Mouse (Mus musculus) hindbrain, embryonic 14.5 days (tissue): ENCODE results near the gene Aipl1. TPM values are rescaled to one million over a fixed set of nuclear protein-coding genes. Genes with fewer than 3 reads are reported as not detected.

Experiments used
- ATAC-seq: fragments of 200-750 bp; cut with Nextera tagmentation; 2 replicates; pipeline ENCODE4 v1.8.0; 2017; ENCODE audit warnings: moderate number of reproducible peaks, mild to moderate bottlenecking, moderate TSS enrichment, moderate library complexity; ENCODE audit not compliant: low FRiP score
- DNase-seq: peaks from one replicate; pipeline ENCODE4 v3.0.0-alpha.2; 2015; ENCODE audit warnings: low spot score
- H3K27ac ChIP-seq: fragments of 300-500 bp; sonication (generic); 2 replicates; pipeline ENCODE4 v1.5.1; 2014; ENCODE audit warnings: mild to moderate bottlenecking, moderate library complexity
- H3K27me3 ChIP-seq: fragments of 300-500 bp; sonication (generic); 2 replicates; pipeline ENCODE4 v1.6.1; 2014; ENCODE audit warnings: mild to moderate bottlenecking, low read length, mixed read lengths; ENCODE audit not compliant: control insufficient read depth, insufficient read depth
- H3K36me3 ChIP-seq: fragments of 300-500 bp; sonication (generic); replicated peaks from 2 replicates; pipeline ENCODE4 v1.6.1; 2014; ENCODE audit not compliant: control insufficient read depth, insufficient read depth
- H3K4me1 ChIP-seq: fragments of 300-500 bp; sonication (generic); replicated peaks from 2 replicates; pipeline ENCODE4 v1.6.1; 2014; ENCODE audit warnings: antibody characterized with exemption, low read length, mixed read lengths; ENCODE audit not compliant: control insufficient read depth, insufficient read depth
- H3K4me2 ChIP-seq: fragments of 300-500 bp; sonication (generic); replicated peaks from 2 replicates; pipeline ENCODE4 v1.6.1; 2014; ENCODE audit warnings: mild to moderate bottlenecking, moderate library complexity
- H3K4me3 ChIP-seq: fragments of 300-500 bp; sonication (generic); replicated peaks from 2 replicates; pipeline ENCODE4 v1.5.1; 2014; ENCODE audit warnings: mild to moderate bottlenecking, low read length
- H3K9ac ChIP-seq: fragments of 300-500 bp; sonication (generic); 2 replicates; pipeline ENCODE4 v1.6.1; 2014
- H3K9me3 ChIP-seq: fragments of 300-500 bp; sonication (generic); 2 replicates; pipeline ENCODE4 v1.6.1; 2016; ENCODE audit warnings: low read length; ENCODE audit not compliant: control insufficient read depth
- WGBS: fragments of 180-500 bp; shearing (Covaris S2); extraction: QIAGEN DNeasy Blood & Tissue Kit; methylation state at CpG from one replicate; pipeline ENCODE4 v1.1.7; 2014; 5-methylcytosine and 5-hydroxymethylcytosine counted together
- polyA plus RNA-seq: library from polyadenylated mRNA; unstranded; fragments of >200 nt; fragmentation: Nextera tagmentation; extraction: Ambion mirVana; gene quantifications from 2 replicates; pipeline ENCODE4 v1.2.1, GENCODE M21; 2014

Gene Aipl1
- not detected in 2 replicates for polyA plus RNA-seq

DNA sequence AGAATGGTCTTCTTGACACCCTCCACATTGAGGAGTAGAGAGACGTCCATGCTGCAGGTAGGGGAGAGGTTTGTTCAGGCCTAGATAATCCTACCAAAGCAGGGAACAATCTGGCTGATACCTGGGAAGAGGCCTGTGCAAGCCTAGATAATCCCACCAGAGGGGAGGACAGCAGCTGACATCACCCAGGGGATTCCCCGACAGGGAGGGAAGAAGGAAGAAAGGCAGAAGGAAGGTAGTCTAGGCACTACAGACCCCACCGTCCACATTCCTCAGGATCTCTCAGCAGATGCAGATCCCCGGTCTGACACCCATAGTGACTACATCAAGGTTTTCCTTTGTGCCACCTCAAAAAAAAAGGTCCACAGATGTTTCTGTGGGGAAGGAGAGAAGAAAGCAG, at the start of gene Aipl1:
Aipl1 (minus strand) TSS at position 101 of the 400 bp plus-strand sequence.
- Histone ChIP-seq H3K27ac (no peak within 1 kb of the TSS), H3K36me3 (no peaks in the 10 kb centered on the region), H3K9me3 (no peaks in the 10 kb centered on the region), H3K4me1 (peaks cover 18% of the 10 kb centered on the region), H3K4me2 (no peak within 1 kb of the TSS), H3K9ac (no peak within 1 kb of the TSS), H3K27me3 (no peaks in the 10 kb centered on the region), H3K4me3 (no peak within 1 kb of the TSS)
- 70% methylated on average over 4 of the region's 4 CpGs for WGBS
- ATAC-seq (no peak), DNase-seq (no peak)

DNA sequence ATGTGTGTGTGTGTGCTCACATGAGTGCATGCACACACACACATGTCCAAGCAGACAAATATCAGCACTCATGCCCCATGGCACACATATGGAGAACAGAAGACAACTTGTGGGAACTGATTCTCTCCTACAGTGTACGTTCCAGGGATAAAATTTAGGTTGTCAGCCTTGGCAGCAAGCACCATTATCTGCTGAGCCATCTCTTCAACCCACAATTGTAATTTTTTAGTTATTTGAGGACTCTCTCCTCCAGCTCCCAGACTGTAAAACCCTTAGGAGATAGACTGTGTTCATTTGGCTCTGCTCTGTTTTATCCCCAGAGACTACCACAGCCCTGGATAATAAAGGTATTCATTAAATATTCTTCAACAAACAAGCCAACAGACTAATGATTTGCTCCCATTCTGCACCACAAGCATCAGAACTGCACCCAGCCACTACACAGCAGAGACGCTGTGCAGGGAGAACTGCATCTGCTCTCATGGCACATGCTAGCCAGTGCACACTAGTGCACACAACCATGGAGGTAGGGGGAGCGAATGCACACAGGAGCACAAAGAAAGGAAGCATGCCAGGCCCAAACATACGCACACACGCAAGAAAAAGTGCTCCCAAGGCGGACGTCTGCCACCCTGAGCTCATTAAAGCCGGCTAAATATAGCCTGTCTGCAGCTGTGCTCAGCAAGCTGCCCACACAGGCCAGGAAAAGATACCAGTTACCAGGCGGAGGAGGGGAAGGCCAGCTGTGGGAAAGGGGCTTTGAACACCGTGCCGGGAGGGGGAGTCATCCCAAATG, 49.1 kb upstream of the Aipl1 start:
- Histone ChIP-seq H3K36me3 (no peaks in the 10 kb centered on the region), H3K27me3 (no peaks in the 10 kb centered on the region), H3K9me3 (no peaks in the 10 kb centered on the region), H3K4me2 (no peak overlapping the region), H3K27ac (peak overlapping the region; percentile 89), H3K9ac (peak overlapping the region; percentile 28; the same call in 1 of the 2 replicates), H3K4me1 (peaks cover 14% of the 10 kb centered on the region), H3K4me3 (no peak overlapping the region)
- DNase-seq = peak; percentile 59
- ATAC-seq = peak; percentile 84; the same call in 1 of the 2 replicates
- WGBS = 30% methylated on average over 11 of the region's 11 CpGs

DNA sequence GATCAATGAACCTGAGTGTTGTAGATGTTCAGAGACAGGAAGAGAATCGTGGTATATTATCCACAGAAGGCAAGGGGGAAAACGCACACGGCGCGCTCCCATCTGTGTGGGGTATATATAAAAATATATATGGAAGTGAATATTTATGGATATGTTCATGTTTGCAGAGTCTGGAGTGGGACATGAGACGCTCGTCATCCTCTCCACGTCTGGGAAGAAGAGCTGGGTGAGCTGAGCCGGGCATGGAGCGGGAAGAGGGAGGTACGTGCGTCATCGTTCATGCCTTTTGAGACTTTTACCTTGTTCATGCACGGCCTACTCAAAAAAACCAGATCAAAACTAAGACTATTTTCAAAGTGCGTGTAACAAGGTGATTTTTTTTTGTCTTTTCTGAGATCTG, 47.0 kb upstream of the Aipl1 start:
- H3K9me3 ChIP-seq = no peaks in the 10 kb centered on the region
- no peak overlapping the region for H3K27ac ChIP-seq
- DNase-seq = no peak
- ATAC-seq = no peak
- H3K4me2 ChIP-seq = no peak overlapping the region
- no peak overlapping the region for H3K9ac ChIP-seq
- H3K36me3 ChIP-seq = no peaks in the 10 kb centered on the region
- peaks cover 14% of the 10 kb centered on the region for H3K4me1 ChIP-seq
- WGBS = 95% methylated on average over 15 of the region's 15 CpGs
- no peak overlapping the region for H3K4me3 ChIP-seq
- no peaks in the 10 kb centered on the region for H3K27me3 ChIP-seq

DNA sequence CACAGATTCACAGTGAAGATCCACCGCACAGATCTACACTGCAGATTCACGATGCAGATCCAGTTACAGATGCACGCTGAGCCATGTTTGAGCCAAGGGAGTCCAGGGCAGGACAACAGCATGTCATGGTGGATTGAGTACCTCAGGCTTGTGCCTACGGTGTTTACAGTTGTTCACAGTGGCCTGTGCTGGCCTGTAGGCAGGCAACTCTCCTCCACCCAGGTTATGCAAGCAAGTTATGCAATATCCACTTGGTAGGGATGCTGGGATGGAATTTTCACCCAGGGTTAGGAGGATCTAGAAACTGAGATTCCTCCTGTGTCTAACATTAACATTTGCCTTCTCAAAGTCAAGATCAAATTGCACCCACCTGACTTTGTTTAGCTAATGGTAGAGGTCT, 45.3 kb upstream of the Aipl1 start:
- no peaks in the 10 kb centered on the region for H3K27me3 ChIP-seq
- H3K4me1 ChIP-seq = peaks cover 14% of the 10 kb centered on the region
- H3K9ac ChIP-seq = no peak overlapping the region
- no peak for DNase-seq
- no peak overlapping the region for H3K27ac ChIP-seq
- H3K4me3 ChIP-seq = no peak overlapping the region
- no peak overlapping the region for H3K4me2 ChIP-seq
- WGBS = 96% methylated on average over 4 of the region's 4 CpGs
- no peak for ATAC-seq
- no peaks in the 10 kb centered on the region for H3K9me3 ChIP-seq
- H3K36me3 ChIP-seq = no peaks in the 10 kb centered on the region

DNA sequence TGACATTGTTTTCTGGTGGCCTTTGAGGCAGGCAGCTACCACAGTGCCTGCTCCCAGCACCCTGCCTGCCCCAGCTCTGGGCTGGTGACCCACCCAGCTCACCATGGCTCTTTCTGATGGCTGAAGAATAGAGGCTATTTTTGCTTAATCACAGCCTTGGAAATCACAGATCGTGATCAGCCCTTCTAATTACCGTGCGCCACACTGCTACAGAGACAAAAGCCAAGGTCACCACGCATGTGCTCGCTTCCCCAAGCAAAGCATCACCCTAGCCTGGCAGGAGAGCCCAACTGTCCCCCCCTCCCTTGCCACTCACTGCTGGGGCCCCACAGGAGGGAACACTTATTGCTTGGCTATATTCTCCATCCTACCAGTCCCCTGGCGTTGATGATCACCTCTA, 43.2 kb upstream of the Aipl1 start:
- Histone ChIP-seq H3K4me2 (no peak overlapping the region), H3K36me3 (no peaks in the 10 kb centered on the region), H3K27ac (no peak overlapping the region), H3K9me3 (no peaks in the 10 kb centered on the region), H3K9ac (no peak overlapping the region), H3K4me1 (no peaks in the 10 kb centered on the region), H3K4me3 (no peak overlapping the region), H3K27me3 (no peaks in the 10 kb centered on the region)
- DNase-seq (no peak), ATAC-seq (no peak)
- WGBS = 55% methylated on average over 6 of the region's 6 CpGs

DNA sequence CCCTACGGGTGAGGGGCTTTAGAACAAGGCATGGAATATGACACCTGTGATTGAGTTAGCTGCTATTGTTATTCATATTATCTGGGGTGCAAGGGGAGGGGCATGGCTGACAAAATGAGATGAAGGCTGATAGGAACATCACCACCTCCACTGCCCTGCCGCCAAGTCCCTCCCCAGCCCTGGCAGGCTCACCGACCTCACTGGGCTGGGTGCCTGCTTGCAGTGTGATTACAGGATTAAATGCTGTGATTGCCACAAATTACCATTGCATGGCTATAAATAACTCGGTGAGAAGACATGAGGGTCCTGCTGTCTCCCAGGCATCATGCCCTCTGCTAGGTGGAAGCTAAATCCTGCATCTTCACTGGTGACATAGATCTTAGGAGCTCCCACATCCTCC, 41.3 kb upstream of the Aipl1 start:
- Histone ChIP-seq H3K9me3 (no peaks in the 10 kb centered on the region), H3K4me3 (no peak overlapping the region), H3K36me3 (no peaks in the 10 kb centered on the region), H3K9ac (no peak overlapping the region), H3K27ac (no peak overlapping the region), H3K4me1 (no peaks in the 10 kb centered on the region), H3K4me2 (no peak overlapping the region), H3K27me3 (no peaks in the 10 kb centered on the region)
- ATAC-seq = no peak
- 40% methylated on average over 4 of the region's 4 CpGs for WGBS
- DNase-seq = no peak

DNA sequence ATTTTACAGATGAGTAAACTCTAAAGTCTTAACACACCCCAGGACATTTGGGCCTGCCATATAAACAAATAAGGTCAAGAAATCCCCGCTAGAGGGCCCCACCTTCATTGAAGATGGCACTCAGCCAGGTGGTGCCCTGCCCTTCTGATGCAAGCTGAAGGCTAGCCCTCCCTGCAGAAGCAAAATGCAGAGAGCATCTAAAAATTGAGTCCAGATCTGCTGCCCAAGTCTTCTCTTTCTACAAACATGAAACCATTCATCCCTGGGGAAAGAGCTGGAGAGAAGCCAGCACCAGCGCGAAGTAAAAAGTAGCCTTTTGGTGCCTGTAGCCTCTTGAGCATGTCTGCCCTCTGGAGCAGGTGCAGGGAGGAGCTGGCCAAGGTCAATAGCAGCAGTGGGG, 40.7 kb upstream of the Aipl1 start:
- no peaks in the 10 kb centered on the region for H3K36me3 ChIP-seq
- H3K9me3 ChIP-seq = no peaks in the 10 kb centered on the region
- no peak overlapping the region for H3K4me2 ChIP-seq
- H3K4me1 ChIP-seq = no peaks in the 10 kb centered on the region
- no peak overlapping the region for H3K9ac ChIP-seq
- DNase-seq = no peak
- H3K4me3 ChIP-seq = no peak overlapping the region
- 45% methylated on average over 3 of the region's 3 CpGs for WGBS
- H3K27me3 ChIP-seq = no peaks in the 10 kb centered on the region
- H3K27ac ChIP-seq = no peak overlapping the region
- no peak for ATAC-seq

DNA sequence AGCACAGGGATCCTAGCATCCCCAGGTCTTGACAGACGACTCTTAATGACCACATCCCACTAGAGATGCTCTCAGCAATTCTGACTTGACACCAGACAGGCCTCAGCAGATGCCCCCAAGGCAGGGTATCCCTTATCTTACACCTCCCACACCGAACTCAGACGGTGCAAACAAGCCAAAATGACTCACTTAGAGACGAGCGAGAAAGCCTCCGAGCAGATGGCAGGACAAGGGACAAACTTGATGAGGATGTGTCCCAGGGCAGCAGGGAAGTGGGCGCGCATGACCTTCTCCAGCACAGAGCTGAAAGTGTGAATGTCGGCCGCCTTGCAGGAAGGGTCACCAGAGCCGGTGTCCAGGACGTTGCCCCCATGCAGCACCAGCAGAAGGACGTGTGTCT, 36.9 kb upstream of the Aipl1 start:
- Histone ChIP-seq H3K9ac (no peak overlapping the region), H3K4me1 (0 out of 2 replicates have a peak, but pooled peaks cover 4% of the 10 kb centered on the region), H3K4me2 (no peak overlapping the region), H3K4me3 (no peak overlapping the region), H3K27ac (no peak overlapping the region), H3K9me3 (no peaks in the 10 kb centered on the region), H3K27me3 (no peaks in the 10 kb centered on the region), H3K36me3 (no peaks in the 10 kb centered on the region)
- 83% methylated on average over 13 of the region's 13 CpGs for WGBS
- ATAC-seq (no peak), DNase-seq (no peak)

DNA sequence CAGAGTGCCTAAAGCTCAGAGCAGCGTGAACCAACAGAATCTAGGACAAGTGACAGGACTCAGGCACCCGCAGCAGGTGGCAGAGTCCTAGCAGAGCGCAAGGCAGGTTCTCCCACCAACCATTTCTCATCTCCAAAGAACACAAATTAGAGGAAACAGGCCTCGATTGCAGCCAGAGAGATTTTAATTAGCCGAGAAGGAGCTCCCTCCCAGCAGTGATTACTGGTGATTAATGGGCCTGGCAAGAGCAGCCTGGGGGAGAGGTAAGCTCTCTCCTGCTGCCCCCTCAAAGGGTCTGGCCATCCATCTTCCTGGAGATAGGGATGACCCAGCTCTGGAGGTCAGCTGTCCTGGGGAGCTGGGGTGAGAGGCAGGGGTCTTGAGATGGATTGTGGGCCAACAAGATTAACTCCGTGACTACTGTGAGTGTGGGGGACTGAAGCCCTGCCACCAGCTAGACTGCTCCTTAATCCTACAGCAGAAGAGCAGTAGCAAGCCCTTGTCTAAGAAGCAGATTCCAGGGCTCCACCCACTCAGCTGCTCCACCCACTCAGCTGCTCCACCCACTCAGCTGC, 35.1 kb upstream of the Aipl1 start:
- no peak overlapping the region for H3K9ac ChIP-seq
- 44% methylated on average over 6 of the region's 6 CpGs for WGBS
- H3K4me3 ChIP-seq = no peak overlapping the region
- no peak for ATAC-seq
- DNase-seq = no peak
- H3K27me3 ChIP-seq = no peaks in the 10 kb centered on the region
- H3K4me1 ChIP-seq = 0 out of 2 replicates have a peak, but pooled peaks cover 8% of the 10 kb centered on the region
- no peak overlapping the region for H3K4me2 ChIP-seq
- no peaks in the 10 kb centered on the region for H3K9me3 ChIP-seq
- H3K36me3 ChIP-seq = no peaks in the 10 kb centered on the region
- no peak overlapping the region for H3K27ac ChIP-seq
